Mouse (Mus musculus) erythroblast, embryonic 14.5 days (primary cell): ENCODE measurements around the gene Ggt1.

Experiments
- GATA1 ChIP-seq: IDR thresholded peaks from 2 replicates; pipeline ENCODE4 v1.6.1; 2012; ENCODE audit warnings: low read length, inconsistent platforms, mixed read lengths
- TAL1 ChIP-seq: IDR thresholded peaks from 3 replicates; pipeline ENCODE4 v1.6.1; 2012; ENCODE audit warnings: low read length, inconsistent platforms, mixed read lengths

DNA sequence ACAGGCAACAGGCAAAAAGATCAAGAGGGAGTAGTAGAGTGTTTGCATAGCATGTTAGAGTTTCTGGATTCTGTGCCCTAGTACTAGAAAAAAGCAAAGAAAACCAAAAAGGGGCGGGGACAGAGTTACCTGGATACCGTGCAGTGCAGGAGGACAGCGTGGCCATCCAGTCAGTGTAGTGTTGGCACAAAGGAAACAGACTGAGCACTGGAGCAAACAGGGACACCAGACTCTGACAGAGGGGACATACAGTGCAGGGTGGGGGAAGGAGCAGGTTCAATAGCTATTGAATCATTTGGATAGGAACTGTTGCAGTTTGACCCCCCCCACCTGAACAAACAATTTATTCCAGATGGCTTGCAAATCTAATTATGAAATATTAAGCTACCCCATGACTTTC lies 65.6 kb downstream of the Ggt1 start:
- TF ChIP-seq GATA1 (no peak), TAL1 (no peak)
